Mouse (Mus musculus) brown adipose tissue, adult 24 weeks (tissue): Measurements from ENCODE around the gene Astn2. TPM values are rescaled to one million over a fixed set of nuclear protein-coding genes. Genes with fewer than 3 reads are reported as not detected.

Experiments
- H3K27ac ChIP-seq: fragments of 200-500 bp; replicated peaks from 2 replicates; pipeline ENCODE4 v1.5.1; 2012; ENCODE audit warnings: low read depth, mild to moderate bottlenecking, low read length
- H3K4me1 ChIP-seq: fragments of 200-500 bp; 2 replicates; pipeline ENCODE4 v1.6.1; 2012; ENCODE audit warnings: low read length, mixed read lengths; ENCODE audit not compliant: control insufficient read depth, insufficient read depth, insufficient read length
- H3K4me3 ChIP-seq: fragments of 200-500 bp; 2 replicates; pipeline ENCODE4 v1.5.1; 2012; ENCODE audit warnings: low read depth, mild to moderate bottlenecking, low read length, moderate library complexity; ENCODE audit not compliant: insufficient read depth
- polyA plus RNA-seq: library from polyadenylated mRNA; stranded (reverse); fragments of >200 nt; gene quantifications from 2 replicates; pipeline ENCODE4 v1.2.4, GENCODE M21; 2012; ENCODE audit not compliant: missing spikeins, insufficient read depth, insufficient read length

The Astn2 gene
- polyA plus RNA-seq, 1 experiment: not detected

DNA sequence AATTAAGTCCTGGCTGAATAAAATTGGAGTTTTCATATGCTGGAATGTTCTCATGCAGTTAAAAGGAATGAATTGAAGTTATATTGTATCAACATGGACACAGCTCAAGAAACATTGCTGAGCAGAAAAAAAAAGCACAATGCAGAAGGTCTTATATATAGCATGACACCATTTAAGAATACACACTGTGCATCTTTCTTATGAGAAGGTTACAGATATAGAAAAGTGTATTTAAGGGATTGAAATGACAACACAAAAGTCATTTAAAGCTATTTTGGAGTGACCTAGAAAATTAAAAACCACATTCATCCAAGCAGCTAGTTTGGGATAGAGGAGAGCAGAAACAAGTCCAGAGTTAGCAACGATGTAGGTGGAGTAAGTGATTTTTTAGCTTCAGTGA, 571.4 kb downstream of the Astn2 start:
- Histone ChIP-seq H3K4me1 (no peaks in the 10 kb centered on the region), H3K27ac (no peak overlapping the region), H3K4me3 (no peak overlapping the region)

DNA sequence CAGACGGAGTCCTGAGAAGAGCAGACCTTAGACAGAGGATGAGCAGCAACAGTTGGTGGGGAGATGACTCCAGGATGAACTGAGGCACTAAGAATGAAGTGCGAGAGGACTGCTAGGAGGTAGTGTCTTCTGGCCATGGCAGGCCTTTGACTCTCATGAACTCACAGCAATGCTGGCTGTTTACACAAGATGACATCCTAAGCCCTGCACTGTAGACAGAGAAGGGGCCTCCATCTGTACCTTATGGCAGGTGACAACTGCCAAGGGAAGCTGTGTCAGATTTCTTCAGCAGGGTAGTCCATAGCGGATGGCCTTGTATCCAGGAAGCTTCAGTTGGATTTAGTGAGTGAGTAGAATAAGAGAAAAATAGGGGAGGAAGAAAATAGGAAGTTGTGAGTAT, 572.5 kb downstream of the Astn2 start:
- Histone ChIP-seq H3K4me3 (no peak overlapping the region), H3K4me1 (no peaks in the 10 kb centered on the region), H3K27ac (no peak overlapping the region)

DNA sequence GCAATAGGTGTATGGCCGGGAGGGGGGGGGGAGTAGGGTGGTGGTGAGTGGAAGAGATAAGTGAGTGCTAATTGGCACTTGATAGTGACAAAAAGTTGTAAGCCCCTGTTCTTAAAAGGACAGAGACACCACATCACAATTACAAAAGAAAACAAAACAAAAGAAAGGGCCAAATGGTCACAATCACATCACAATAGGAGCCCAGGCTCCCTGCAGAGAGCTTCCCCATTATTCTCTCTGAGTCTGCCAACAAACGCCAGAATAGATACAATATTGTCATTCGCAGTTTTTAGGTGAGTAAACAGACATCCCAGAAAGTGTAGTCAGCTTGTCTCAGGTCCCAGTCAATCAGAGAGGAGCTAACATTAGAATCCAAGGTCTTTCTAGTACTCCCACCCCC, 573.9 kb downstream of the Astn2 start:
- no peaks in the 10 kb centered on the region for H3K4me1 ChIP-seq
- H3K27ac ChIP-seq: no peak overlapping the region
- no peak overlapping the region for H3K4me3 ChIP-seq

DNA sequence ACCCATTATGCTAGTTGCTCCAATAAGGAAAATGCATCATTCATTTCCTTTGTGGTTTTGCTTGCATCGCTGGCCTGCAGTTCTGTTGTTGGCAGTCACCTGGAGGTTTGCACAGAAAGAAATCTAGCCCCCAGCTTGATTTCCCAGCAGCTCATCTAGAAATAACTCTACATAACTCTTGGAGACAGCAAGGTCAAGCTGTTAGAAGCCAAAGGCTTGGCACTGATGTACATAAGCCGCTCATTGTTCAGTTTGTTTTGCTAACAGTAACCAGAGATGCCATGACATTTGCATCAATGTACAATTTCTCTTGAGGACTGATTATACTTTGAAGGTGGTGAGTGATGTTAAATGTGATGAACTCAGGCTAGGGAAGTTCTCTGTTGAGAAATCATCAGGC, 583.3 kb downstream of the Astn2 start:
- Histone ChIP-seq H3K4me3 (no peak overlapping the region), H3K27ac (no peak overlapping the region), H3K4me1 (no peaks in the 10 kb centered on the region)

DNA sequence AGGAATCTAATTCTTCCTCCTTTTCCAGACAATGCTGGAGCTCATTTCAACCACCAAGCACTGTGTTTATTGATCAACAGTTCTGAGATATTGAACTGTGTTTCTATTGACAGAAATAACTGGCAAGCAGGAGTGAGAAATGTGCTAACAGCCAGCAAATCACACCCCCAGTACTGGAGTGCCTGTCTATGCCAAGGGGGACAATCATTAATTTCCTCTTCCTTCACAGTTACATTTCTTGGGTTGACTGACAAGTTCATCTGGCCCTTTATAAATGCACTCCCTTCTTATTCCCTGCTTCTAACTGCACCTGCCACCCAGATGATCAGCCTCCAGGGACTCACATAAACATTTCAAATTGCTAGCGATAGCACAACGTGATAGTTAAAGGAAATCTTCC, 584.2 kb downstream of the Astn2 start:
- Histone ChIP-seq H3K27ac (no peak overlapping the region), H3K4me1 (no peaks in the 10 kb centered on the region), H3K4me3 (no peak overlapping the region)

DNA sequence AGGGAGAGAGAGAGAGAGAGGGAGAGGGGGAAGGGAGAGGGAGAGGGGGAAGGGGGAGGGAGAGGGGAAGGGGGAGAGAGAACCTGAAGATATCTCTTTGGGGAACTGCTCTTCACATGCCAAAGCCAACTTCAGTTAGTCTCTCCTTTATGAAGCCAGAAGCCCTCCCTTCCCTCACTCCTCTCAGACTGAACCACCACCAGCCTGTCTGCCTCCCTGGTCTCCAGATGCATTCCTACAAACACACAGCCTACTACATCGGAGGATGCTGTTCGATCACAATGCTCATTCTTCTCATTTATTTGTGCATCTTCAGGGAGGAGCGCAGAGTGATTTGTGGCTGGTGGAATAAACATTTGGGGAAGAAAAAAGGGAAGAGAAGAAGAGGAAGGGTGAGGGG, 584.6 kb downstream of the Astn2 start:
- Histone ChIP-seq H3K27ac (no peak overlapping the region), H3K4me3 (no peak overlapping the region), H3K4me1 (no peaks in the 10 kb centered on the region)

DNA sequence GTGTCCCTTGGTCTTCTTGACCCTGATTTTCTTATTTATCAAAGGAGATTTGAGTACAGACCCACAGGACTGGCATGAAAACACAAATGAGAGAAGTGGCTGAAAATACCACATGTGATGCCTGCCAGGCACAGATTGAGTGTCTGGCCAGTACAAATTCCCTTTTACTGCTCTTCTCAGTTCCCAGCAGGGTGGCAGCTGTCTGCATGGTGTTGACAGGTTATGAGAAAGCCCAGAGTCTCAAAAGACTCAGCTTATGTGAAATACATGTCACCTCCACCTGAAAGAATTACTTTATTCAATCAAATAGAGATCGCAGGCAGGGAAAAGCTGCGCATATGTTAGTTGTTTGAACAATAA, 590.3 kb downstream of the Astn2 start:
- Histone ChIP-seq H3K4me3 (no peak overlapping the region), H3K4me1 (no peaks in the 10 kb centered on the region), H3K27ac (no peak overlapping the region)

DNA sequence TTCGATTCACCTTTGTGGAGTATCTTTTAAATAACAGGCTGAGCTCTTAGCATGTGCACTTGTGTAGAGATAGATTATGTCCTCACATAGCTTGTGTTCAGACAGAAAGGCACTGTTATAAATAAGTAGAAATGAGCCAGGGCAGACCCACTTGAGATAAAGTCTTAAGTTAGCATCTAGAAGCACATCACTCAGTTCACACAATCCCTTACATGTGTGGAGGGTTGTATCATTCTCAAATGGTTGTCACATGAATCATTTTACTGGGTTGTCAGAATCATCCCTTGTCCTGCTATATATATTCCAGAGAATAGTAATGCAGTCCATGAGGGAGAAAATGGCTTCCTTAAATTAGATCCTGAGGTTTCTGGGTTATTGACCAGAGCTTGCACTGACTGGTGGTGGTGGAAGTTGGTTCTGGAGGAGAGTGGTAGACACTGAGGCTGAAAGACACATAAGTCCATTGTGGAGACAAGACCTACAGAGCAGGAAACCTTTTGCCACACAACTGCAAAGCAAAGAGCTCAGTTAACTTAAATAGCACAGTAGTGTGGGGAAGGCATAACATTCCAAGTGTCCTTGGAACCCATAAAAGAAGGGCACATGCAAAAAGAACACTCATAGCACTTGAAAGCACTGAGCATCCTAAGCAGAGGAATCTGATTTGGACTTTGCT, 590.8 kb downstream of the Astn2 start:
- H3K27ac ChIP-seq: no peak overlapping the region
- no peaks in the 10 kb centered on the region for H3K4me1 ChIP-seq
- no peak overlapping the region for H3K4me3 ChIP-seq

DNA sequence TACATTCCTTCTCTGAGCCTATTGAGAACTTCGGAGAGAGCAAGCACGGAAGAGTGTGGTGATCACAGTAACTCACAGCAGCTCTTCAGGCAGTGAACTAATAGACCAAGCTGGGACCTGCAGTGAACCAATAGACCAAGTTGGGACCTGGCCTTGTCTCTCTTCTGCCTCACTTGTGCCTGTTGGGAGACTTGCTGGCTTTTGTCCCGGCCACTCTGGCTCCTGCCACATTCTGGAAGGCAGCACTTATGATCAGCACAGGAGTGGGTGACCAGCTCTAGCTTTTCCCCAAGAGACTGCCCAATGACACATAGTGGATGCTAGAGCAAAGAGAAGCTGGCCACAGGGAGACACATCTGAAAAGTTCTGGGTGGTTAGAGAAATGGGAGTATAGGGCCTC, 597.1 kb downstream of the Astn2 start:
- Histone ChIP-seq H3K4me1 (no peaks in the 10 kb centered on the region), H3K4me3 (no peak overlapping the region), H3K27ac (no peak overlapping the region)

DNA sequence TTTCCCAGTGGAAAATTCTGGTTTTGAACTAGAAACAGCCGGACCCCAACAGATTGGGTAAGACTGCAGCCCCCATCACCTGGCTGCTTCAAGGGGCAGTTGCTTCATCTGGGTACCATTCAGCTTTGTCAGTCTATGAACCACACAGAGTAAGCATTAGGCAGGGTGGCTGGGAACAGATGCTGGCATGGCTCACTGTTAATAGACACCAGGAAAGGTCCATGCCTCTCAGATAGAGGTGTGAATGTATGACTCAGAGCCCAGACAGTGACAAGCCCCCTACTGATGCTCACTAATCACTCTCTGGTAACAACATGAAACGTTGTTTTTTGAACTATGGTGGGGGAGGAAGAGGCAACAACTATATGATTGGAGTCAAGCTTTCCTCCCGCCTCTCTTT, 603.2 kb downstream of the Astn2 start:
- Histone ChIP-seq H3K4me1 (no peaks in the 10 kb centered on the region), H3K27ac (no peak overlapping the region), H3K4me3 (no peak overlapping the region)

DNA sequence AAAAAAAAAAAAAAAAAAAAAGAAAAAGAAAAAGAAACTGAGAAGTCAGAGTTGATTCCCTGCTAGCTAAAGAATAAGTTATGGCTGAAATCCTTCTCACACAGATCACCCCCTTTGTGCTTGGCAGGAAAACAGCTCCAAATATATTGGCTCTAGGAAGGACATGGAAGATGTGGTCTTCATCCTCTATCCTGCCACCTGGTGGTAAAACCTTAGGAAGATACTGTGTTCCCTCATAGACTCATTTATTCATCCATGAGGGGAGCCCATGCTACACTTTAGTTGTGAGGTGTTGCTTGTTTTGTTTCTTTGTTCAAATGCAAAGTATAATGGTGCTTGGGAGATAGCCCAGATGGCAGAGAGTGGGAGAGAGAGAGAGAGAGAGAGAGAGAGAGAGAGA, 613.4 kb downstream of the Astn2 start:
- no peaks in the 10 kb centered on the region for H3K4me1 ChIP-seq
- H3K4me3 ChIP-seq: no peak overlapping the region
- no peak overlapping the region for H3K27ac ChIP-seq

DNA sequence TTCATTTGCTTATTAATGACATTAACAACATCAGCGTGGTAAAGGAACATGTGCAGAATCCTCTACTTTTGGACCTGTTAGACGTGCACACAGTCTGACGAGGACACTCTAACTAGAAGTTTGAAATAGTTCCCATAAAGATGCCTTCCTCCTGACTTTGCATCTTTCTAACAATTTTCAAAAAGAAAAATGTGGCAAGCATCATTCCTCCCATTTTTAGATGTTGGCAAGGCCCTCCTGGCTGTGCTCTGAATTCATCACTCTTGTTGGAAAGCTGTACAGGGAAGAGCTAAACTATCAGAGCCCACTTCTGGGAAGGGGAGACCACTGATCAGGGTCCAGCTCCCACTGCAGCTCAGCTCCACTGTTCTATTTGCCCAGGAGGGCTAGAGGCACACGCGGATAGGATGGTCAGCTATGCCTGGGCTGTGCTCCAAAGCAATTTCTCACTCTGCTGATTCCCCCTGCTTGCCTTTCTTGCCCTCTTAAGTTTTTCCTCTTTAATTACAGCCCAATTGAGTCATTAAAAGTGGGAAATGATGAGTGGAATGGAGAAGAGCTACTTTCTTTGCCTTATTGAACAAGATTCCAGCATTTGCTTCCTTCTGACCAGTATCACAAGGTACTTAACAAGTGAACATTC, 630.9 kb downstream of the Astn2 start:
- Histone ChIP-seq H3K4me1 (no peaks in the 10 kb centered on the region), H3K4me3 (no peak overlapping the region), H3K27ac (no peak overlapping the region)

DNA sequence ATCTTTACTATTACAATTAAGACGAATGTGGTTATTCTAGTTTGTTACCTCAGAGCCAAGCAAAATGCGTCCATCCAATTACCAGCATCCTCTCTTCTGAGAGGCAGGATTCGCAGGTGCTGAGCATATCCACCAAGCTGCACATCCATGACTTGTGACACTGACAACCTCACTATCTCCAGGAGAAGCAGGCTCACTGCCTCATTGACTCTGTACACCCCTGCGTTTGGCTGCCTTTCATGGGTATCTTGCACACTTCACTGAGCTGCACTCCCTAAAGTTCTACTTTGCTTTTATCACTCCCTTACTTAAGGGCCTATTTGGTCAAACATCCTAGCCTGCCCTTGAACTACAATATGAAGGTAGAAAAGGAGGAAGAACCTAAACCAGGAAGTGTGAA, 633.5 kb downstream of the Astn2 start:
- H3K4me1 ChIP-seq: no peaks in the 10 kb centered on the region

DNA sequence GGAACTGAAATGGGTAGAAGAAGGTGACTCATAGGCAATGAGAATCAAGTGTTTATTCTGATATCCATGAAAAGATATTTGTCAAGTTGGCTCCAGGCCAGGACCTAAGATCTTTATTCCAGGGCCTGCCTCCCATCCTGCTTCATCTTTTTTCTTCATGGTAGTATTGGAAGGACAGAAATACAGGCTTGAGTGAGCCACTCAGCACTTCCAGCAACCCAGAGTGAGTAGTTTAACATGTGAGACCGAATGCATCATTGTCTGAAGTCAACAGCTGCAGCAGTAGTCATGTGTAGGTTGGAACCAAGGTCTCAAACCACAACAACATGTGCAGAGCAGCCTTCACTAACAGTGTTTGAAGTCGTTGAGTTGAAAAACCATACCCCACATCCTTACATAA, 636.5 kb downstream of the Astn2 start:
- Histone ChIP-seq H3K4me3 (no peak overlapping the region), H3K4me1 (no peaks in the 10 kb centered on the region), H3K27ac (no peak overlapping the region)

More for the DNA sequence above, 633.5 kb downstream of the Astn2 start:
- Histone ChIP-seq H3K27ac (no peak overlapping the region), H3K4me3 (no peak overlapping the region)

DNA sequence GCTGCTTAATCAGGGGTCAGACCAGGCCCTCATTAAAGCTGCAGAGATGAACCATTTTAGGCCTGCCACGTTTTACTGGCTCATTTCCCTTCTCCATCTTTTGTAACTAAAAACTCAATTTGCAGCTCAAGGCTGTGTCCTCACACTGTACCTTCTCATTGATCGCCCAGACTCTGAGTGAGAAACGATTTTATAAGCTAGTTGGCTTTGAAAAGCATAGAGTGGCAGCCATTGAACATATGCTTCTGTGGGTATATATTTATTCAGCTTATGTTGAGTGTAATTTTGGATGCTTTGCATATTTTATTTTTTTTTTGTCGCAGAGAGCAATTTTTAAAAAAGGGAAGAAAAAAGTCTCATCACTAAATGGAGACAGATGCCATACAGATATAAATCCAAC, 637.0 kb downstream of the Astn2 start:
- Histone ChIP-seq H3K4me1 (no peaks in the 10 kb centered on the region), H3K27ac (no peak overlapping the region), H3K4me3 (no peak overlapping the region)

DNA sequence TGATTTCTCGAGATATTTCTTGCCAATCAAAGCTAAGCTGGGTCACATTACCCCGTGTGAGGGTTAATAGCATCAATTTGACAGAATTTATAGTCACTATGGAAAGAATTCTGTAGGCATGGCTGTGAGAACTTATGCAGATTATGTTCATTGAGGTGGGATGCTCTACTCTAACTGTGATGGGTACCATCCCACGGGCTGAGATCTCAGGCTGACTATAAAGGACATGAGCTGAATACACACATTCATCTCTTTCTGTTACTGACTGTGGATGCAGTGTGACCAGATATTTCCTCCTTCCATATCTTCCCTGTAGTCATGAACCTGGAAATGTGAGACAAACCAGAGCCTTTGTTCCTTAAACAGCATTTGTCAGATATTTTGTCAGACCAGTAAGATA, 639.1 kb downstream of the Astn2 start:
- Histone ChIP-seq H3K4me3 (no peak overlapping the region), H3K27ac (no peak overlapping the region), H3K4me1 (no peaks in the 10 kb centered on the region)
